Mouse (Mus musculus) neural tube, embryonic 14.5 days (tissue): ENCODE measurements around the gene Polr3k. TPM values are rescaled to one million over a fixed set of nuclear protein-coding genes. Genes with fewer than 3 reads are reported as not detected.
A peak's percentile ranks its signal among the peaks of the same experiment; 100 is the strongest.

Experiments
- ATAC-seq: fragments of 200-750 bp; cut with Nextera tagmentation; 2 replicates; pipeline ENCODE4 v1.8.0; 2017; ENCODE audit warnings: low read depth, mild to moderate bottlenecking, moderate TSS enrichment, moderate library complexity
- H3K27ac ChIP-seq: fragments of 300-500 bp; sonication (generic); 2 replicates; pipeline ENCODE4 v1.5.1; 2014; ENCODE audit warnings: low read depth, mild to moderate bottlenecking, control low read depth, low read length, moderate library complexity, mixed read lengths
- H3K27me3 ChIP-seq: fragments of 300-500 bp; sonication (generic); 2 replicates; pipeline ENCODE4 v1.6.1; 2014; ENCODE audit warnings: low read length; ENCODE audit not compliant: control insufficient read depth, insufficient read depth
- H3K36me3 ChIP-seq: fragments of 300-500 bp; sonication (generic); 2 replicates; pipeline ENCODE4 v1.6.1; 2014; ENCODE audit warnings: low read length, mixed read lengths; ENCODE audit not compliant: control insufficient read depth, insufficient read depth
- H3K4me1 ChIP-seq: fragments of 300-500 bp; sonication (generic); 2 replicates; pipeline ENCODE4 v1.6.1; 2014; ENCODE audit warnings: low read length; ENCODE audit not compliant: control insufficient read depth, insufficient read depth
- H3K4me2 ChIP-seq: fragments of 300-500 bp; sonication (generic); 2 replicates; pipeline ENCODE4 v1.6.1; 2014; ENCODE audit warnings: mild to moderate bottlenecking, low read depth, low read length, control low read depth
- H3K4me3 ChIP-seq: fragments of 300-500 bp; sonication (generic); 2 replicates; pipeline ENCODE4 v1.5.1; 2014; ENCODE audit warnings: low read depth, low read length, control low read depth, mixed read lengths
- H3K9ac ChIP-seq: fragments of 300-500 bp; sonication (generic); replicated peaks from 2 replicates; pipeline ENCODE4 v1.6.1; 2014; ENCODE audit warnings: low read depth, mild to moderate bottlenecking, control low read depth, low read length, mixed read lengths
- H3K9me3 ChIP-seq: fragments of 300-500 bp; sonication (generic); 2 replicates; pipeline ENCODE4 v1.6.1; 2016; ENCODE audit warnings: low read length; ENCODE audit not compliant: control insufficient read depth
- WGBS: fragments of 180-500 bp; shearing (Covaris S2); extraction: QIAGEN DNeasy Blood & Tissue Kit; methylation state at CpG from one replicate; pipeline ENCODE4 v1.1.7; 2014; 5-methylcytosine and 5-hydroxymethylcytosine counted together
- polyA plus RNA-seq: library from polyadenylated mRNA; unstranded; fragments of >200 nt; fragmentation: Nextera tagmentation; extraction: Ambion mirVana; gene quantifications from 2 replicates; pipeline ENCODE4 v1.2.1, GENCODE M21; 2014

Gene Polr3k
- 80.2 and 86.0 TPM in 2 replicates for polyA plus RNA-seq

DNA sequence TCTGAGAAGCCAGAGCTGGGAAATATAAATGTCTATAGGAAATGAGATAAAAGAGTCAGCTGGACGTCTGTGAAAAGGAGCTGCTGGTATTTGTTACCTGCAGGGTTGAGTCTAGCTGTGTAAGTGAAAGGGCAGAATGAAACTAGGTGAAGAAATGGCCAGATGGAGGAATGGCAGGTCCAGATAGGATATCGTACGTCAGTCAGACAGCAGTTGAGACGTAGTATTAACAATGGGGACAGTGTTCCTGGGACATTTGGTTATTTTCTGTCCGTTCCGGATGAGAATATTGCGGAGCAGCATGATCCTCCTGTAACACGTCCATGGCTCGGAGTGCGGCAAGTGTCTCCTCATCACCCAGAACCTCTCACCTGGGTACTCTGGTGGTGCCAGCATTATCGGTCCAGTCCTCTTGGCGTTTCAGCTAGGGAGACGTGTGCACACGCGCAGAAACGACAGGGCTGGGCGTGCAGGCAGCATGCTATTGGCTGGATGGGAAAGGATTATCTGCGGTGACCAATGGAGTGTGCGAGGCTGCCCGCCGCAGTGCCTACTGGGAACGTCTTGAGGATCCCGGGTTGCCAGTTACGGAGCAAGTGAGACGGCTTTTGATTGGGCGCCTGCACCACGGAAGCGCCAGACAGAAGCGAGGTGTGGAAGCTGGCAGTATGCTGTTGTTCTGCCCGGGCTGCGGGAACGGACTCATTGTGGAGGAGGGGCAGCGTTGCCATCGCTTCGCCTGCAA, at the start of gene Polr3k:
TSS of gene Polr3k (plus strand) at position 547 of the 745 bp plus-strand sequence.
- H3K4me1 ChIP-seq = peaks cover 12% of the 10 kb centered on the region
- H3K9ac ChIP-seq = peak within 1 kb of the TSS; percentile 58
- peak within 1 kb of the TSS; percentile 74 for H3K4me2 ChIP-seq
- WGBS = under 1% methylated on average over 35 of the region's 35 CpGs
- no peaks in the 10 kb centered on the region for H3K9me3 ChIP-seq
- ATAC-seq = peak; percentile 100
- peaks cover 11% of the 10 kb centered on the region for H3K36me3 ChIP-seq
- no peaks in the 10 kb centered on the region for H3K27me3 ChIP-seq
- H3K27ac ChIP-seq = peak within 1 kb of the TSS; percentile 79
- H3K4me3 ChIP-seq = peak within 1 kb of the TSS; percentile 61

DNA sequence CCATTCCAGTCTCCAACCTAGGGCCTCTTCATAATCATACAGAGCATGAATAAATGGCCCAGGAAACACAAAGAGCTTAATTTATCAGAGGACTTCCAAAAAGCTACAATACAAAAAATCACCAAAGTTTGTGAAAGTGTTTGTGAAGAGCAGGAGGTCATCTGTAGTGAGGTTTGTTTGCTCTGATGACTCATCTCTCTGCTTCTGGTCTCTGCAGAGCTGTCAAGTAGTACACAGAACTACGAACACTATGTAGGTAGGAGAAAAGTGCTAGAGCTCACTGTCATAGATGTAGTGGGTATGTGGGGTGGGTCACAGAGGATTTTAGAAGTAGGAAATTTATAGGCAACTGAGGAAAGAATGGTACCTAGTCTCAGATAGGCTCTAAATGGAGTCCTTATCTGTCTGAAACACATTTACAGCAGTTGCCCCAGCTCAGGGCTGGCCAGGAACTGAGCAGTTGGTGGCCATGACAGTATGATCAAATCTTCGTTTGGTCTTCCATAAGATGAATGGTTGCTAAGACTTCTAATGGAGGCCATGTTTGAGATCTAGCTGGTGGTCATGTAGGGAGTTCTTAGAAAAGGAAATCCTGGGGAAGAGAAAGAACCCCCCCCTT, 35.0 kb upstream of the Polr3k start:
- Histone ChIP-seq H3K4me2 (no peak overlapping the region), H3K36me3 (peaks cover 22% of the 10 kb centered on the region), H3K4me1 (no peaks in the 10 kb centered on the region), H3K27me3 (no peaks in the 10 kb centered on the region), H3K9ac (no peak overlapping the region), H3K27ac (no peak overlapping the region), H3K9me3 (no peaks in the 10 kb centered on the region), H3K4me3 (no peak overlapping the region)
- 78% methylated on average over 2 of the region's 2 CpGs for WGBS
- no peak for ATAC-seq

DNA sequence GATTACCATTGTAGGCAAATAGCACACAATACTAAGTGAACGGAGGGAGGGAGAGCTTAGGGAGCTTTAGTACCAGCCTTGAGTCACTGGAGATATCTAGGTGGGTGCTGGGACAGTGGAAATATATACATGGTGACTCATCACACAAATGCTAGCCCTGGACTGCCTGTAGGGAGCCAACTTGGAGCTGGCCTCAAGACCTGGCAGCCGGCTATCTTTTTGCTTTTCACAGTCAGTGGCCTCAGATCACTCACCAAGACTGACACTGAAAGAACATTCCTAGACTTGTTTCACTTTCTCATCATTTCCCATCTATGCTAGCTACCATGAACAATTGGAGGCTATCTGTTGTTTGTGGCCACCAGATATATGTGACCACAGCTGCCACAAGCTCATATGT, 31.4 kb upstream of the Polr3k start:
- Histone ChIP-seq H3K27me3 (no peaks in the 10 kb centered on the region), H3K4me1 (peaks cover 3% of the 10 kb centered on the region; the same call in 1 of the 2 replicates), H3K9me3 (no peaks in the 10 kb centered on the region), H3K27ac (no peak overlapping the region), H3K4me3 (no peak overlapping the region), H3K4me2 (no peak overlapping the region), H3K36me3 (no peaks in the 10 kb centered on the region; the same call in 1 of the 2 replicates), H3K9ac (no peak overlapping the region)
- no peak for ATAC-seq
- WGBS = 79% methylated on average over 2 of the region's 2 CpGs

DNA sequence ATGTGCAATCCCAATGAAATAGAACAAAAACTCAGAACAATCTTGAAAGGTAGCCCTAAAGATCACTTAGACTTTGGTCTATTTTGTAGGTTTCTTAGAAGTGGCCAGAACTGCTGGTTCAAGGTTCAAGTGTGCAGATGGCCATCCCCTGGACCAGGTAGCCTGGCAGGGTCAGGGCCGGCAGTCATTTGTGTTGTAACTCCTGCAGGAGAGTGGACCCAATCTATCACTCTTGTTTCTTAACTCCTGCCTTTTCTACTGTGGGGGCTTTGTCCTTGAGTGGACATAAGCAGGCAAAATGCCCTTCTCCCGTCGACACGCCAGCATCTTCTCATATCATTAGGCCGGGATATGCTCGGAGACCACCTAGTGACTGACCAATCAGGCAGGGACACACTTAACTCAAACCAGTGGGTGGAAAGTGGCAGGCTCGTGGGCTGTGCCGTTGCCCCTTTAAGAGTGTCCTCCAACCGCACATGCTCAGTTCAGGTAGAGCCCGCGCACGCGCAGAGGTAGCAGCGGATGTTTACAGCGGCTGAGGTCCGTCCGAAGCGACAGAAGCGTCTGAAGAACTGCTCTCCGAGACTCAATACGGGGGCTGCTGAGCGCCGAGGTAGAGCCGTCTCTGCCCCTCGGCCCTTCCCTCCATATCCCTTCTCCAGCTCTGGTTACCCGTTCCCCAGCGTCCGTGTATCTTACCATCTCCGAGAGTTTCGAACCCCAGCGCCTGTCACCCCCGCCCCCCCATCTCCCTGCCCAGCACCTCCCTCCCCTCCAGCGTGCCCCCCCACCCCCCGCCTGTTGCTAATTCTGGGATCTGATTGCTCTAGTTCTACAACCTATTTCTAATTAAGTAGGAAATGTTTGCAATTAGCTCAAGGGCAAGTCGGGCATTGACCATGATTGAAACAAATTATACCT, 26.5 kb upstream of the Polr3k start, which contains the start of gene Pcmtd2:
TSS of gene Pcmtd2 (plus strand) at position 483 of the 921 bp plus-strand sequence.
- Histone ChIP-seq H3K27ac (peak within 1 kb of the TSS; percentile 69; the same call in 1 of the 2 replicates), H3K9me3 (no peaks in the 10 kb centered on the region), H3K27me3 (no peaks in the 10 kb centered on the region), H3K36me3 (no peaks in the 10 kb centered on the region; the same call in 1 of the 2 replicates), H3K4me2 (peak within 1 kb of the TSS; percentile 65), H3K4me3 (peak within 1 kb of the TSS; percentile 51), H3K4me1 (peaks cover 10% of the 10 kb centered on the region; the same call in 1 of the 2 replicates), H3K9ac (peak within 1 kb of the TSS; percentile 67)
- under 1% methylated on average over 35 of the region's 35 CpGs for WGBS
- ATAC-seq = peak; percentile 98

DNA sequence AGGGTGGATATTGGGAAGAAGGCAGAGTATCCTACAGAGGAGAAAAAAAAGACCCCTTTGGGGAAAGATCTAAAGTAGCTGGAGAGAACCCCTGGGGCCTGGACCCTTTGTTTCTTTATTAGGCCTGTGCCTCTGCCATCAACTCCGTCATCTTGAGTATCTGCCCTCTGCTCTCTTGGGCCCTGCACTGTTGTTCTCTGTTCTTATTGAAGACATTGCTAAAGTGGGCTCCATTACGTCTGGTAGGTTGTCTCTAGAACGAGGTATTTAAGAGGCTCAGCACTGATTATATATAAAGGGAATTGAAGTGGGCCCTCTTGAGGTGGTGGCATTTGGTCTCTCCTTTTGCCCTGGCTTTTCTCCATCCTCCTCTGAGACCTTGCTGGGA, 25.9 kb upstream of the Polr3k start:
- ATAC-seq = peak; percentile 32; the same call in 1 of the 2 replicates
- no peaks in the 10 kb centered on the region; the same call in 1 of the 2 replicates for H3K36me3 ChIP-seq
- H3K4me2 ChIP-seq = peak overlapping the region; percentile 65
- H3K9ac ChIP-seq = peak overlapping the region; percentile 67
- no peaks in the 10 kb centered on the region for H3K9me3 ChIP-seq
- no peaks in the 10 kb centered on the region for H3K27me3 ChIP-seq
- peak overlapping the region; percentile 51 for H3K4me3 ChIP-seq
- 0% methylated on average over 3 of the region's 3 CpGs for WGBS
- H3K27ac ChIP-seq = no peak overlapping the region; the same call in 1 of the 2 replicates
- H3K4me1 ChIP-seq = peaks cover 10% of the 10 kb centered on the region; the same call in 1 of the 2 replicates

DNA sequence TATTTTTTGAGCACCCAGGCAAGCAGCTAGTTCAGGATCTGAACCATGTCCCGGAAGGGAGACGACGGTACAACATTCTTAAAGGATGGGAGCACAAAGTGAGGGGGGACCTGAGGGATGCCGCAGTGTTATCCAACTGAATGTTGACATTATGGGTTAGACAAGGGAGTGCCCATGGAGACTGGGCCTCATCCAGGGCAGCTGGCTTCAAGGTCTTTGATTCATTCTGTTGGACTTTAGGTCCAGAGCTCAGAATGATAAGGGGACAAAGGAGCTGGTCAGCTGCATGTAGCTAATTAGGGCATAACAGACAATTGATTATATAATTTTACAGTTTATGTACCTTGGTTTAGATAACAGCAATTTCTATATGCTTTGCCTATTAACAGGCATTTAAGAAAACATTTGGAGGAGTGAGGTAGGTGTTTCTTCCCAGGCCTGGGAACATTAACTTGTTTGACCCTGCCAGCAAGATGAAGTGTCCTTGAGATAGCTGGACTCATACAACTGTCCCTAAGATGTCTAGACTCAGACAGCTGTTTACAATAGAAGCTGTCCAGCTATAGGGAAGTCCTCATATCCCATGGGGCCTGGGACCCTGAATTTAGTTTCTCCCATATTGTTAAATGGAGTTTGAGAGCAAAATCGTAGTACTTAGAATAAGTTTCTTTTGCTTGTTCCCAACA, 18.3 kb upstream of the Polr3k start:
- H3K36me3 ChIP-seq = peaks cover 37% of the 10 kb centered on the region
- no peaks in the 10 kb centered on the region for H3K27me3 ChIP-seq
- WGBS = 92% methylated on average over 5 of the region's 5 CpGs
- no peak overlapping the region for H3K4me2 ChIP-seq
- H3K9me3 ChIP-seq = no peaks in the 10 kb centered on the region
- no peak overlapping the region for H3K9ac ChIP-seq
- no peak overlapping the region for H3K4me3 ChIP-seq
- no peaks in the 10 kb centered on the region for H3K4me1 ChIP-seq
- no peak for ATAC-seq
- no peak overlapping the region for H3K27ac ChIP-seq

DNA sequence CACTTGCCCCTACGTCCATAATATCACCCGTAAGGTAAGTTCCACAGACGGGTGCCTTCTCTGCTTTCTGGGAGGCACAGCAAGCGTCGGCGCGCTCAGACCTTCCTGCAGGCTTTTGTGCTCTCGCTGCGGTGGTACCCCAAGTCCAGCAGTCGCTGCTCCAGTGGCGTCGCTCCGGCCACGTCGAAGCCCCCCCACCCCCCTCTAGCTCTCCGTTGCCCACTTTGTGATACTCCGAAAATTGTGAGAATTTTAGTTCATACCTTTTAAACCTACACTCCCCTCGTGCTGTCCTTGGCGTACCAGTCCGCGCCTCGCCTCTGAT, 361 bp downstream of the Polr3k start:
- H3K4me1 ChIP-seq = peaks cover 12% of the 10 kb centered on the region
- WGBS = 0% methylated on average over 22 of the region's 22 CpGs

DNA sequence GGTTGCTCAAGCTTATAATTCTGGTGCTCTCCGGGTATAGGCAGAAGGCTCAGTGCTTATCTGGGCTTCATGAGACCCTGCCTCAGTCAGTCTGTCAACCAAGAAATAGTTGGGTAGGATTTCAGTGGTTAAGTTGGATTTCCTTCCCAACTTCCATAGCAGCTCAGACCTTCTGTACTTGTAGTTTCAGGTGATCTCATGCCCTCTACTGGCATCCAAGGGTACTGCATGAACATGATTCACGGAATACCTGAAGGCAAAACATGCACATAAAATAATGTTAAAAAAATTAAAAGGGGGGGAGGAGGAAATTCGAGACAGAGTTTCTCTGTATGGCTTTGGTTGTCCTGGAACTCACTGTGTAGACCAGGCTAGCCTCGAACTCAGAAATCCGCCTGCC, 2.8 kb downstream of the Polr3k start:
- 63% methylated on average over 5 of the region's 5 CpGs for WGBS
- H3K27ac ChIP-seq = no peak overlapping the region
- no peaks in the 10 kb centered on the region for H3K9me3 ChIP-seq
- H3K4me1 ChIP-seq = peaks cover 12% of the 10 kb centered on the region
- no peaks in the 10 kb centered on the region for H3K27me3 ChIP-seq
- no peak overlapping the region for H3K9ac ChIP-seq
- no peak for ATAC-seq
- peaks cover 11% of the 10 kb centered on the region for H3K36me3 ChIP-seq
- H3K4me2 ChIP-seq = no peak overlapping the region
- H3K4me3 ChIP-seq = no peak overlapping the region

More for the DNA sequence above, 361 bp downstream of the Polr3k start:
- H3K27me3 ChIP-seq = no peaks in the 10 kb centered on the region
- H3K4me3 ChIP-seq = peak overlapping the region; percentile 61
- peaks cover 11% of the 10 kb centered on the region for H3K36me3 ChIP-seq
- H3K9me3 ChIP-seq = no peaks in the 10 kb centered on the region
- H3K27ac ChIP-seq = peak overlapping the region; percentile 72
- H3K4me2 ChIP-seq = peak overlapping the region; percentile 74
- peak overlapping the region; percentile 58 for H3K9ac ChIP-seq
- peak; percentile 21; the same call in 1 of the 2 replicates for ATAC-seq
